Mouse (Mus musculus): Measurements from ENCODE around the gene Pld5.

DNA sequence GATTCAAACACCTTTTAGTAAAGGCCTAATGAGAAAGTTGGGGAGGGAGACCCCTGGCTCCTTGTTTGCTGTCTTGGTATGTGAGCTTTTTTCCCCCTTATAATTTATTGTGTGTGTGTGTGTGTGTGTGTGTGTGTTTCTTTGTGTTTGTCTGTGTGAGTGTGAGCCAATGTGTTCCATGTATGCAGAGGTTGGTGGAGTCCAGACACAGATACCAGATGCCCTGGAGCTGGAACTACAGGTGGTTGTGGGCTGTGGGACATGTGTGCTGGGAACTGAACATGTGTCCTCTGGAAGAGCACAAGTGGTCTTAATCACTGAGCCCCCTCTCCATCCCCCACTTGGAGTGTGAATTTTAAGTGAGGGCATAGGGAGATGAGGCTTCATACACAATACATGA, 199.3 kb downstream of the Pld5 start:
- TF ChIP-seq CTCF (IDR thresholded peaks at IDR 0.05; ENCODE audit: borderline replicate concordance, extremely low read depth, insufficient read depth, insufficient read length) (no peak), POLR2A (IDR thresholded peaks at IDR 0.05; ENCODE audit: borderline replicate concordance, extremely low read depth, insufficient read depth, insufficient read length, poor library complexity, severe bottlenecking) (no peak)

Measured in brain, embryonic 14.5 days (tissue).